In the genomic region with DNA sequence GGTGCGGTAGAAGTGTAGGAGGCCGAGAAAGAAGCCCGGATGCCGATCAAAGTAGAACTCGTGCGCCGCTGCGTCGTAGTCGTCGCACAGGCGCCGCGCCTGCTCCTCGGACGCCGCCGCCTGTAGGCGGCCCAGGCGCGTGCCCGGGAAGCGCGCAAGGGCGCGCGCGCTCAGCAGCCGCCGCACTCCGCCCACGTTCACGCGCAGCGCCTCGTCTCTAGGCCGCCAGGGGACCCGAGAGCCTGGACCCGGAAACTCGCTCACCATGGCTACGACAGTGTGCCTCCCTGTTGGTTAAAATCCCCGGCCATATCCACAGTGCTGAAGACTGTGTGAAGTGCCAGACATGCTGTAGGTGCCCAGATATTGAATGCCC, we compare ENCODE assay signal across 9 mouse cellular contexts. TPM values are rescaled to one million over a fixed set of nuclear protein-coding genes. Genes with fewer than 3 reads are reported as not detected.
DNase-seq lines count a peak whose midpoint lies in the region; ATAC-seq and TF ChIP-seq lines count a peak whose summit lies in the region.
"Had no signal": no experiment of that assay in that cellular context is flagged by ENCODE, and none has a peak within 500 bp of the region (broad histone marks: within the 10 kb centered on the region; RNA-seq: fewer than 3 reads in every experiment).

No protein-coding gene starts in this region.

- no peaks in the 10 kb centered on the region for H3K9me3 ChIP-seq in forebrain, postnatal 0 days (ENCODE audit: low read length)
- H3K9me3 ChIP-seq in liver, embryonic 13.5 days (replicated peaks) = no peaks in the 10 kb centered on the region
- H3K9me3 ChIP-seq in stomach, embryonic 15.5 days = no peaks in the 10 kb centered on the region

- H3K36me3 ChIP-seq in forebrain, postnatal 0 days (ENCODE audit: insufficient read depth) = no peaks in the 10 kb centered on the region
- no peaks in the 10 kb centered on the region for H3K36me3 ChIP-seq in liver, embryonic 13.5 days
- H3K36me3 ChIP-seq in stomach, embryonic 15.5 days = no peaks in the 10 kb centered on the region

- H3K9ac ChIP-seq in forebrain, postnatal 0 days = peak overlapping the region; percentile 55
- H3K9ac ChIP-seq in liver, embryonic 13.5 days = no peak overlapping the region
- no peak overlapping the region for H3K9ac ChIP-seq in stomach, embryonic 15.5 days

- H3K4me3 ChIP-seq in forebrain, postnatal 0 days (ENCODE audit: low read depth, low read length) = peak overlapping the region; percentile 42
- H3K4me3 ChIP-seq in liver, embryonic 13.5 days (replicated peaks) = peak overlapping the region; percentile 30
- peak overlapping the region; percentile 36 for H3K4me3 ChIP-seq in stomach, embryonic 15.5 days (replicated peaks)
- H3K4me3 ChIP-seq: myocyte had no signal

- H3K4me2 ChIP-seq in forebrain, postnatal 0 days (ENCODE audit: low read depth) = peak overlapping the region; percentile 62
- peak overlapping the region; percentile 39 for H3K4me2 ChIP-seq in liver, embryonic 13.5 days
- H3K4me2 ChIP-seq in stomach, embryonic 15.5 days = peak overlapping the region; percentile 73

- WGBS in forebrain, postnatal 0 days = 15% methylated on average over 42 of the region's 42 CpGs
- 8% methylated on average over 42 of the region's 42 CpGs for WGBS in liver, embryonic 13.5 days (ENCODE audit: insufficient replicate concordance)
- 10% methylated on average over 42 of the region's 42 CpGs for WGBS in stomach, embryonic 15.5 days

- peak; percentile 19 for DNase-seq in layer of hippocampus, adult 11-12 months (ENCODE audit: low spot score)
- no peak for DNase-seq in layer of hippocampus, adult 9-10 months (ENCODE audit: low spot score)
- DNase-seq in forebrain, postnatal 0 days = peak; percentile 85
- DNase-seq in liver, embryonic 13.5 days = no peak
- DNase-seq in ovary, postnatal 14 days (ENCODE audit: low spot score) = no peak
- DNase-seq in urinary bladder, adult 18-20 months (ENCODE audit: low spot score in 2 of 2) = no peak

- peaks cover 9% of the 10 kb centered on the region; the same call in 1 of the 2 replicates for H3K4me1 ChIP-seq in forebrain, postnatal 0 days (ENCODE audit: insufficient read depth)
- H3K4me1 ChIP-seq in liver, embryonic 13.5 days (replicated peaks) = peaks cover 7% of the 10 kb centered on the region
- H3K4me1 ChIP-seq in stomach, embryonic 15.5 days = peaks cover 17% of the 10 kb centered on the region

- H3K27ac ChIP-seq in forebrain, postnatal 0 days (ENCODE audit: low read depth, low read length) = no peak overlapping the region
- no peak overlapping the region for H3K27ac ChIP-seq in liver, embryonic 13.5 days
- no peak overlapping the region for H3K27ac ChIP-seq in stomach, embryonic 15.5 days

- peak; percentile 43 for ATAC-seq in activated CD4-positive, CD25-positive, alpha-beta regulatory T cell, adult 4 months
- peak; percentile 83 for ATAC-seq in forebrain, postnatal 0 days
- ATAC-seq in liver, embryonic 13.5 days (ENCODE audit: low read depth) = no peak
- ATAC-seq in stomach, embryonic 15.5 days (ENCODE audit: insufficient read depth, low FRiP score, low read depth) = no peak

- peak; percentile 43 for TF ChIP-seq CTCF in forebrain, postnatal 0 days (IDR thresholded peaks at IDR 0.05; ENCODE audit: low read depth)

- peaks cover 49% of the 10 kb centered on the region for H3K27me3 ChIP-seq in forebrain, postnatal 0 days (ENCODE audit: insufficient read depth, low read length)
- peaks cover 80% of the 10 kb centered on the region for H3K27me3 ChIP-seq in liver, embryonic 13.5 days
- H3K27me3 ChIP-seq in stomach, embryonic 15.5 days (replicated peaks) = peaks cover 62% of the 10 kb centered on the region

RNA-seq across cellular contexts. Expression of gene Kcns1, which starts 2.4 kb away (rescaled TPM):
- under 1 TPM in 1 of 2 experiments, not detected in 1; 0.12 TPM for polyA plus RNA-seq in activated CD4-positive, CD25-positive, alpha-beta regulatory T cell, adult 4 months (2017; shearing (Covaris generic))
- 12.8 and 15.4 TPM in 2 replicates for total RNA-seq in forebrain, postnatal 0 days (2014; rRNA removed)
- 2.4 and 3.5 TPM in 2 replicates for polyA plus RNA-seq in forebrain, postnatal 0 days (2015; fragmentation: Nextera tagmentation; extraction: Ambion mirVana)
- not detected in 2 replicates for polyA plus RNA-seq in liver, embryonic 13.5 days (2015; fragmentation: Nextera tagmentation; extraction: Ambion mirVana)
- 0.14 and 0.28 TPM in 2 replicates for polyA plus RNA-seq in stomach, embryonic 15.5 days (2015; fragmentation: Nextera tagmentation; extraction: Ambion mirVana)
- polyA plus RNA-seq: myocyte had no signal

RNA-seq across cellular contexts. Expression of gene Wfdc5, which starts 14.0 kb away (rescaled TPM):
- polyA plus RNA-seq in activated CD4-positive, CD25-positive, alpha-beta regulatory T cell, adult 4 months (2017; shearing (Covaris generic)) = not detected
- not detected in 2 replicates for total RNA-seq in forebrain, postnatal 0 days (2014; rRNA removed)
- not detected in 2 replicates for polyA plus RNA-seq in forebrain, postnatal 0 days (2015; fragmentation: Nextera tagmentation; extraction: Ambion mirVana)
- polyA plus RNA-seq in liver, embryonic 13.5 days (2015; fragmentation: Nextera tagmentation; extraction: Ambion mirVana) = not detected in 2 replicates
- 0.70 and 2.6 TPM in 2 replicates for polyA plus RNA-seq in stomach, embryonic 15.5 days (2015; fragmentation: Nextera tagmentation; extraction: Ambion mirVana)
- polyA plus RNA-seq: myocyte had no signal

RNA-seq across cellular contexts. Expression of gene Wfdc12, which starts 21.8 kb away (rescaled TPM):
- polyA plus RNA-seq in activated CD4-positive, CD25-positive, alpha-beta regulatory T cell, adult 4 months (2017; shearing (Covaris generic)) = not detected
- total RNA-seq in forebrain, postnatal 0 days (2014; rRNA removed) = not detected in 2 replicates
- polyA plus RNA-seq in forebrain, postnatal 0 days (2015; fragmentation: Nextera tagmentation; extraction: Ambion mirVana) = not detected in 2 replicates
- polyA plus RNA-seq in liver, embryonic 13.5 days (2015; fragmentation: Nextera tagmentation; extraction: Ambion mirVana) = not detected in 2 replicates
- not detected in 2 replicates for polyA plus RNA-seq in stomach, embryonic 15.5 days (2015; fragmentation: Nextera tagmentation; extraction: Ambion mirVana)
- polyA plus RNA-seq: myocyte had no signal

RNA-seq across cellular contexts. Expression of gene Wfdc15a, which starts 31.4 kb away (rescaled TPM):
- not detected for polyA plus RNA-seq in activated CD4-positive, CD25-positive, alpha-beta regulatory T cell, adult 4 months (2017; shearing (Covaris generic))
- not detected in 2 replicates for total RNA-seq in forebrain, postnatal 0 days (2014; rRNA removed)
- not detected in 2 replicates for polyA plus RNA-seq in forebrain, postnatal 0 days (2015; fragmentation: Nextera tagmentation; extraction: Ambion mirVana)
- polyA plus RNA-seq in liver, embryonic 13.5 days (2015; fragmentation: Nextera tagmentation; extraction: Ambion mirVana) = not detected in 2 replicates
- polyA plus RNA-seq in stomach, embryonic 15.5 days (2015; fragmentation: Nextera tagmentation; extraction: Ambion mirVana) = not detected in 2 replicates
- polyA plus RNA-seq: myocyte had no signal

RNA-seq across cellular contexts. Expression of gene Wfdc15b, which starts 52.9 kb away (rescaled TPM):
- polyA plus RNA-seq in activated CD4-positive, CD25-positive, alpha-beta regulatory T cell, adult 4 months (2017; shearing (Covaris generic)) = not detected
- not detected in 2 replicates for total RNA-seq in forebrain, postnatal 0 days (2014; rRNA removed)
- polyA plus RNA-seq in forebrain, postnatal 0 days (2015; fragmentation: Nextera tagmentation; extraction: Ambion mirVana) = not detected in 2 replicates
- polyA plus RNA-seq in liver, embryonic 13.5 days (2015; fragmentation: Nextera tagmentation; extraction: Ambion mirVana) = 0.34 TPM in 1 of 2 replicates, not detected in the other
- polyA plus RNA-seq in stomach, embryonic 15.5 days (2015; fragmentation: Nextera tagmentation; extraction: Ambion mirVana) = 50.4 and 55.9 TPM in 2 replicates
- polyA plus RNA-seq: myocyte had no signal

Comparison
In these comparisons a context has a peak if more than half of its experiments do, and no peak if none do; other contexts are left out.
1. DNase-seq: peak in layer of hippocampus, adult 11-12 months (single experiment) and forebrain, postnatal 0 days (single experiment); none in layer of hippocampus, adult 9-10 months (single experiment), liver, embryonic 13.5 days (single experiment), ovary, postnatal 14 days (single experiment) and urinary bladder, adult 18-20 months (0 of 2).
2. ATAC-seq: peak in activated CD4-positive, CD25-positive, alpha-beta regulatory T cell, adult 4 months (single experiment) and forebrain, postnatal 0 days (single experiment); none in liver, embryonic 13.5 days (single experiment) and stomach, embryonic 15.5 days (single experiment).
3. Peak in every context shown above with its lines, with median percentiles within 50 percentile points of each other: H3K4me2 ChIP-seq and H3K4me3 ChIP-seq.